Mouse (Mus musculus) heart, embryonic 14.5 days (tissue): ENCODE data around the gene Rac1. TPM values are rescaled to one million over a fixed set of nuclear protein-coding genes. Genes with fewer than 3 reads are reported as not detected.

Source experiments
- ATAC-seq: fragments of 200-750 bp; cut with Nextera tagmentation; 2 replicates; pipeline ENCODE4 v1.8.0; 2017; ENCODE audit warnings: low read depth, moderate TSS enrichment; ENCODE audit not compliant: insufficient number of reproducible peaks, insufficient read depth, low FRiP score
- H3K27ac ChIP-seq, 2 experiments: fragments of 200-500 bp in 1 of 2; fragments of 300-500 bp in 1 of 2; sonication (generic) in 1 of 2; replicated peaks in 1 of 2; 2 replicates each; pipeline ENCODE4 v1.5.1; 2012 to 2014; ENCODE audit warnings: low read depth in 2 of 2, low read length in 2 of 2, control low read depth in 1 of 2, mild to moderate bottlenecking in 1 of 2, mixed read lengths in 1 of 2; ENCODE audit not compliant: control insufficient read depth in 1 of 2, insufficient read depth in 1 of 2
- H3K27me3 ChIP-seq: fragments of 300-500 bp; sonication (generic); 2 replicates; pipeline ENCODE4 v1.6.1; 2014; ENCODE audit warnings: mild to moderate bottlenecking, low read length, control low read depth; ENCODE audit not compliant: control insufficient read depth, insufficient read depth
- H3K36me3 ChIP-seq: fragments of 300-500 bp; sonication (generic); 2 replicates; pipeline ENCODE4 v1.6.1; 2014; ENCODE audit warnings: mild to moderate bottlenecking, control low read depth, low read length, mixed read lengths; ENCODE audit not compliant: control insufficient read depth, insufficient read depth
- H3K4me1 ChIP-seq, 2 experiments: fragments of 200-500 bp in 1 of 2; fragments of 300-500 bp in 1 of 2; sonication (generic) in 1 of 2; 2 replicates each; pipeline ENCODE4 v1.6.1; 2012 to 2014; ENCODE audit warnings: low read length in 2 of 2, control low read depth in 1 of 2, mixed read lengths in 1 of 2; ENCODE audit not compliant: control insufficient read depth in 2 of 2, insufficient read depth in 2 of 2
- H3K4me2 ChIP-seq: fragments of 300-500 bp; sonication (generic); 2 replicates; pipeline ENCODE4 v1.6.1; 2014; ENCODE audit warnings: mild to moderate bottlenecking, low read length
- H3K4me3 ChIP-seq, 2 experiments: fragments of 200-500 bp in 1 of 2; fragments of 300-500 bp in 1 of 2; sonication (generic) in 1 of 2; 2 replicates each; pipeline ENCODE4 v1.5.1; 2012 to 2014; ENCODE audit warnings: low read length in 2 of 2, mild to moderate bottlenecking in 2 of 2, control low read depth in 1 of 2, low read depth in 1 of 2, moderate library complexity in 1 of 2; ENCODE audit not compliant: control insufficient read depth in 1 of 2, insufficient read depth in 1 of 2
- H3K9ac ChIP-seq: fragments of 300-500 bp; sonication (generic); 2 replicates; pipeline ENCODE4 v1.6.1; 2014; ENCODE audit warnings: mild to moderate bottlenecking, low read length
- H3K9me3 ChIP-seq: fragments of 300-500 bp; sonication (generic); 2 replicates; pipeline ENCODE4 v1.6.1; 2016; ENCODE audit warnings: low read length, control low read depth; ENCODE audit not compliant: control insufficient read depth
- WGBS: fragments of 180-500 bp; shearing (Covaris S2); extraction: QIAGEN DNeasy Blood & Tissue Kit; methylation state at CpG from one replicate; pipeline ENCODE4 v1.1.7; 2014; 5-methylcytosine and 5-hydroxymethylcytosine counted together
- polyA plus RNA-seq: library from polyadenylated mRNA; unstranded; fragments of >200 nt; fragmentation: Nextera tagmentation; extraction: Ambion mirVana; gene quantifications from 2 replicates; pipeline ENCODE4 v1.2.1, GENCODE M21; 2014

Gene Rac1
- polyA plus RNA-seq, 1 experiment from 2014 or later, result 407 TPM

DNA sequence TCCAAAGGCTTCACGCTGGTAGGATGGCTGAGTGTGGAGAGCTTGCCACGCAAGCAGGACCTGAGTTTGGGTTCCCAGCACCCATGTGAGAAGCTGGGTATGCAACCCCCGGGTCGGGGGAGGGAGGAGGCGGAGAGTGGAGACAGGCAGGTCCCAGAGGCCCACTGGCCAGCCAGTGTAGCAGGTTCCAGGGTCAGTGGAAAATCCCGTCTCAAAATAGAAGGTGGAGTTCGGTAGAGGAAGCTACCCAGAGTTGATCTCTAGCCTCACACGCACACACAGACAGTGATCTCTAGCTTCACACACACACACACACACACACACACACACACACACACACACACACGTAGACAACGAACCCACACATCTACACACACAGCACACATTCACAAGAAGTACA lies 34.7 kb downstream of the Rac1 start:
- no peaks in the 10 kb centered on the region for H3K4me1 ChIP-seq
- H3K9me3 ChIP-seq, result no peaks in the 10 kb centered on the region
- WGBS, result 78% methylated on average over 10 of the region's 10 CpGs
- H3K4me3 ChIP-seq, result no peak overlapping the region
- H3K27ac ChIP-seq, result no peak overlapping the region
- no peak overlapping the region for H3K9ac ChIP-seq
- H3K27me3 ChIP-seq, result no peaks in the 10 kb centered on the region
- no peak for ATAC-seq
- no peak overlapping the region for H3K4me2 ChIP-seq
- peaks cover 13% of the 10 kb centered on the region for H3K36me3 ChIP-seq

DNA sequence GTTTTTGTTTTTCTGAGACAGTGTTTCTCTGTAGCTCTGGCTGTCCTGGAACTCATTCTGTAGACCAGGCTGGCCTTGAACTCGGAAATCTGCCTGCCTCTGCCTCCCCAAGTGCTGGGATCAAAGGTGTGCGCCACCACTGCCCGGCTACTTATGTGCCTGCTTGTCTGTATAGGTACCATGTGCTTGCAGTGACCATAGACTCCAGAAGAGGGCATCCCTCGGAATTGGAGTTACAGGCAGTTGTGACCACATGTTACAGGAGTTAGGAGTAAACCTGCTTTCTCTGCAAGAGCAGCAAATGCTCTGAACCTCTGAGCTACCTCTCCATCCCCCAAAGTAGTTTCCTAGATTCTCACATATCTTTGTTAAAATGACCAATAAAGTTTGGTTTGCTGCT lies 36.1 kb downstream of the Rac1 start:
- no peaks in the 10 kb centered on the region for H3K4me1 ChIP-seq
- WGBS, result 90% methylated on average over 4 of the region's 4 CpGs
- no peak overlapping the region for H3K4me2 ChIP-seq
- no peaks in the 10 kb centered on the region for H3K27me3 ChIP-seq
- H3K36me3 ChIP-seq, result peaks cover 16% of the 10 kb centered on the region
- H3K27ac ChIP-seq, result no peak overlapping the region
- no peak overlapping the region for H3K4me3 ChIP-seq
- no peaks in the 10 kb centered on the region for H3K9me3 ChIP-seq
- no peak for ATAC-seq
- H3K9ac ChIP-seq, result no peak overlapping the region

DNA sequence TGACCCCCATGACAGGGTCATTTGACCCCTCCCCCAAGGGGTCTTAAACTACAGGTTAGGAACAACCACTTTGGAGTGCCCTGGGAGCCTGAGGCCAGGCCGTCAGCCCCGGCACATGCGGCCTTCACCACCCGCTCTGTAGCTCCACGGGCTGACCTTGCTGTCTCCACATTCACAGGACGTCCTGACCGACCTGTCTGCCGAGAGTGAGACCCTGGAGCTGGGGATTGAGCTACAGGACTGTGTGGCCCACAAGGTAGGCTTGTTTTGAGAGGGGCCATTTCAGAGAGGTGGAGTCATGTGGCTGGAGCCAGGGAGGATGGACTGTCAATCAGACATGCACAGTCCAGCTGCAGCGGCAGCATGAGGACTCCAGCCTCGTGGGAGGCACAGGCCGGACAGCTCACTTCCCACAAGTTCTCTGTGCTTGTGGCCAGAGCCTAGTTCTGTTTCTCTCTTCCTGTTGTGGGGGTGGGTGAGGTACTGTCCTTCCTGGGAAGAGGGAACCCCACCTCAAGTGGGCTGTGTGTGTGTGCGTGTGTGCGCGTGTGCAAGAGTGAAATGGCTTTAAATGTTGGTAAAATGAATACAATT lies 38.0 kb downstream of the Rac1 start:
- Histone ChIP-seq H3K4me3 (no peak overlapping the region), H3K27ac (no peak overlapping the region), H3K36me3 (peaks cover 31% of the 10 kb centered on the region), H3K9ac (no peak overlapping the region), H3K4me1 (no peaks in the 10 kb centered on the region), H3K4me2 (no peak overlapping the region), H3K9me3 (no peaks in the 10 kb centered on the region), H3K27me3 (no peaks in the 10 kb centered on the region)
- WGBS, result 74% methylated on average over 14 of the region's 14 CpGs
- ATAC-seq, result no peak

DNA sequence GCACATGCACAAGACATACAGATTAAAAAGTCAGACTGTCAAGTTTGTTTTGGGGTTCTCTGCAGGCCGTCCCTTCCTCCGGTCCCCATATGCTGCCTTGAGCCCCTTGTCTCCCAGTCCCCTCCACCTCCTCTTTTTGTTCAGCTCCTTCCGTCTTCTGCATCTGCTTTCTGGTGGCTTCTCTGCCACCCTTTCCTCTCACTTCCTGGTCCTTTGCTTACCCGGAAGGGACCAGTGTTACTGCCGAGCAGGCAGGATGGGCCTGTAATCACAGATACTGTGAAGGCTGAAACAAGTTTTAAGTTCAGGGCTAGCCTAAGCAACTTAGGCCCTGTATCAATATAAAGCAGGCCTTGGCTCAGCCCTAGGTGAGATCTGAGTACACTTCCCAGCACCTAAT lies 39.8 kb downstream of the Rac1 start:
- Histone ChIP-seq H3K36me3 (peaks cover 35% of the 10 kb centered on the region), H3K4me2 (no peak overlapping the region), H3K4me1 (no peaks in the 10 kb centered on the region), H3K4me3 (no peak overlapping the region), H3K9me3 (no peaks in the 10 kb centered on the region), H3K27ac (no peak overlapping the region), H3K27me3 (no peaks in the 10 kb centered on the region), H3K9ac (no peak overlapping the region)
- ATAC-seq, result no peak
- WGBS, result 79% methylated on average over 5 of the region's 5 CpGs

GRCm38 (mm10) chr5:143487193-143487592 lies 40.6 kb downstream of the Rac1 start:
- Histone ChIP-seq H3K4me2 (no peak overlapping the region), H3K27ac (no peak overlapping the region), H3K27me3 (no peaks in the 10 kb centered on the region), H3K9me3 (no peaks in the 10 kb centered on the region), H3K4me3 (no peak overlapping the region), H3K4me1 (no peaks in the 10 kb centered on the region), H3K36me3 (peaks cover 38% of the 10 kb centered on the region), H3K9ac (no peak overlapping the region)
- no peak for ATAC-seq
- WGBS, result 90% methylated on average over 10 of the region's 10 CpGs

DNA sequence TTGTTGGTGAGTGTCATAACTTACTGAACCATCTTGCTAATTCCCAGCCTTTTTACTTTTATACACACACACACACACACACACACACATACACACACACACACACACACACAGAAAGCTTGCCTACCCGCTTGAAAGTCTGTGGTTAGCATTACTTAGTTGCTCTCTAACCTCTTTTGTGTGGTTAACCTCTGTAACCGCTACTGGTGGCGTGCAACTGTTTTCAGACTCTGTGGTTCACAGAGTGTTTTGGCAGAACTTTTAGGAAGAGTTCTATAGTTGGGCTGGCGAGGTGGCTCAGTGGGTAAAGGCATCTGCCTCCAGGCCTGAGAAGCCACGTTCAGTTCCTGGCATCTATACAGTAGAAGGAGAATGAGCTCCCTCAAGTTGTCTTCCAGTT lies 42.9 kb downstream of the Rac1 start:
- no peak for ATAC-seq
- no peaks in the 10 kb centered on the region for H3K4me1 ChIP-seq
- no peak overlapping the region for H3K27ac ChIP-seq
- H3K27me3 ChIP-seq, result no peaks in the 10 kb centered on the region
- peaks cover 45% of the 10 kb centered on the region for H3K36me3 ChIP-seq
- H3K4me3 ChIP-seq, result no peak overlapping the region
- no peak overlapping the region for H3K9ac ChIP-seq
- H3K4me2 ChIP-seq, result no peak overlapping the region
- no peaks in the 10 kb centered on the region for H3K9me3 ChIP-seq
- WGBS, result 89% methylated on average over 5 of the region's 5 CpGs

DNA sequence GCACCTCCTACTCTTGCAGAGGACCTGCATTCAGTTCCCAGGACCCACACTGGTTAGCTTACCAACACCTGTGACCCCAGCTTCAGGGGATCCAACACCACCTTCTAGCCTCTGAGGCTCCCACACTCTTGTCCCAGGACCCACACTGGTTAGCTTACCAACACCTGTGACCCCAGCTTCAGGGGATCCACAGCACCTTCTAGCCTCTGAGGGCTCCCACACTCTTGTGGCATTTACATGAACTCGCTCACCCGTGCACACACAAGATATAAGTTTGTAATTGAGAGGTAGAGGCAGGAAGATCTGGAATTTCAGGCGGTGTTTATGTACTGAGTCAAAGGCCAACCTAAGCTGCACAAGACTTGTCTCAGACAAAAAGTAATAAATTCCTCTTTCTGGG lies 49.9 kb downstream of the Rac1 start:
- peaks cover 58% of the 10 kb centered on the region for H3K36me3 ChIP-seq
- WGBS, result 90% methylated on average over 3 of the region's 3 CpGs
- no peak for ATAC-seq

GRCm38 (mm10) chr5:143476013-143476412 lies 51.8 kb downstream of the Rac1 start:
- H3K27ac ChIP-seq, result no peak overlapping the region
- H3K4me3 ChIP-seq, result no peak overlapping the region
- ATAC-seq, result no peak
- peaks cover 53% of the 10 kb centered on the region for H3K36me3 ChIP-seq
- H3K4me2 ChIP-seq, result no peak overlapping the region
- H3K9ac ChIP-seq, result no peak overlapping the region
- 89% methylated on average over 6 of the region's 6 CpGs for WGBS
- peaks cover 4 to 5% of the 10 kb centered on the region in 2 experiments; a peak in 3 of 4 replicates for H3K4me1 ChIP-seq
- no peaks in the 10 kb centered on the region for H3K9me3 ChIP-seq
- no peaks in the 10 kb centered on the region for H3K27me3 ChIP-seq

More for the DNA sequence above, 49.9 kb downstream of the Rac1 start:
- Histone ChIP-seq H3K4me3 (no peak overlapping the region), H3K9me3 (no peaks in the 10 kb centered on the region), H3K4me2 (no peak overlapping the region), H3K27ac (no peak overlapping the region), H3K27me3 (no peaks in the 10 kb centered on the region), H3K9ac (no peak overlapping the region), H3K4me1 (no peaks in the 10 kb centered on the region)
